Mouse (Mus musculus): Measurements from ENCODE around the gene Cep128.

Gene Cep128

GRCm38 (mm10) chr12:91176808-91177526, 207.2 kb downstream of the Cep128 start:
- no peak for DNase-seq (ENCODE audit: low spot score)

GRCm38 (mm10) chr12:91171613-91172012, 212.6 kb downstream of the Cep128 start:
- DNase-seq (ENCODE audit: low spot score) = no peak

GRCm38 (mm10) chr12:91161015-91161730, 223.0 kb downstream of the Cep128 start:
- DNase-seq (ENCODE audit: low spot score) = no peak

DNA sequence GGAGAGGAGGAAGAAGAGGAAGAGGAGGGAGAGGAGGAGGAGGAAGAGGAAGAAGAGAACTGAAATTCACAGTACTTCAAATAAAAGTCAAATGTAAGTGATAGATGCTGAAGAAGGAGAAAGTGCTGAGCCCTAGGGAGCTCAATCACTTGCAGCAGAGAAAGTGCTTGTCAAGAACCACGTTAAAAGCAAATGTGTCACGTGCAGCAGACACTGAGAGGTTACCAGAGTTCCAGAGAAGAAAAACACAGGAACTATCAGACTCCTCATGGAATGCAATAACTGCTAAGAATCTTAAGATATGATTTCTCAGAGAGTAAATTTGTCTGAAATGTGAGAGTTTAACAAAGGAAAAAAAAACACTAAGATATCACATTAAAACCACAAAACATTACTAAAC, 225.7 kb downstream of the Cep128 start:
- no peak for DNase-seq (ENCODE audit: low spot score)

DNA sequence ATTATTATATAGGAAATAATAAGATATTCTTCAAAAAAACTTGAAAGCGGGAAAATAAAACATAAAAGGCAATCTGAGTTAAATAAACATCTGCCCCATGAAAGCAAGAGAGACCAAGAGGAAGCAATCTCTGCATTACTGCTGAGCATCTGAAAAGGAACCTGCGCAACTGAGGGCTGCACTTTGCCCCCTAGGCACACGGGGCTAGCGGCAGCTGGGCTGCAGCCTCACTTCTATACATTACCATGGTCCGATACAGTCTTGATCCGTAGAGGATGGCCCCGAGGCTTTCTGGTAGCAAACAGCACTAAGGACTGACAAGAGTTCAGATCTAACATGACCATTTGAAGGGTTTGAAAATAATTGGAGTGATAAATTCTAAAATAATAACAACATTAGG, 230.2 kb downstream of the Cep128 start:
- DNase-seq (ENCODE audit: low spot score) = no peak

- DNase-seq (ENCODE audit: low spot score) = no peak
These were observed 235.1 kb downstream of the Cep128 start for GRCm38 (mm10) chr12:91149152-91149551.

- no peak for DNase-seq (ENCODE audit: low spot score)
These were observed 249.3 kb downstream of the Cep128 start for GRCm38 (mm10) chr12:91134740-91135517.

- no peak for DNase-seq (ENCODE audit: low spot score)
These were observed 269.2 kb downstream of the Cep128 start for GRCm38 (mm10) chr12:91115054-91115453.

DNA sequence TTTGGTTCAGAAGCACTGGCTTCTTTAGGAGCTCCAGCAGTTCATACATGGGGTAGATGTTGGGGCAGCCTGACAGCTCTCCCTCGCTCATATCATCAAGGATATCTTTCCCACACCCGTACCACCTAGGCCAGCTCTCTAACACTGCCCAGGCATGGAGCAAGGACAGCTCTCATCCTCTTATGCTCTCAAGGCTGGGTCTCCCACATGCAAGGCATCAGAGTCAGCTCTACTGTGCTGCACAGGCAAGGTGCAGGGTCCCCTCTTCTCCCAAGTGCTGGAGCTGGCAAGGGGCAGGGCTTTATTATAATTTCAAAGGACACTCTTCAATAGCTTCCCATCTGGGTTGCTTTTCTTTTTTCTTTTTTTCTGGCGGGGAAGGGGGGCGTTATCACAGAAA, 280.9 kb downstream of the Cep128 start:
- DNase-seq (ENCODE audit: low spot score) = no peak

- DNase-seq (ENCODE audit: low spot score) = no peak
These were observed 286.3 kb downstream of the Cep128 start for GRCm38 (mm10) chr12:91097869-91098268.

DNA sequence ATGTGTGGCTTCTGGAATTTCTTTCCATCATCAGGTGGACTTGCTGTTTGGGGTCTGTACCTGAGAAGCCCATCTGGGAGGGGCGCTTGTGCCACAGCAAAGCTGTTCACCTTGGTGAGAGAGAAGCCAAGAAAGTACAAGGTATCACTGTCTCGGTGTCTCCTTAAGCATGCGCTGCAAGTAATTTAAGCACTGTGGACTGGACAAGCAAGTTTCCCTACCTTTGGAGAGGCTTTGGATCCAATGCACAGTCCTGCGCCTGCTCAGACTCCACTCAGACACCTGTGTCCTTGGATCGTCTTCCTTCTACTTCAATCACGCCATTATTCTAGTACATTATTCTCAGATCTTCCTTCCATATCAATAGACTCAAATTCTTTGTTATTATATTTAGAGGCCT, 288.0 kb downstream of the Cep128 start:
- no peak for DNase-seq (ENCODE audit: low spot score)

DNA sequence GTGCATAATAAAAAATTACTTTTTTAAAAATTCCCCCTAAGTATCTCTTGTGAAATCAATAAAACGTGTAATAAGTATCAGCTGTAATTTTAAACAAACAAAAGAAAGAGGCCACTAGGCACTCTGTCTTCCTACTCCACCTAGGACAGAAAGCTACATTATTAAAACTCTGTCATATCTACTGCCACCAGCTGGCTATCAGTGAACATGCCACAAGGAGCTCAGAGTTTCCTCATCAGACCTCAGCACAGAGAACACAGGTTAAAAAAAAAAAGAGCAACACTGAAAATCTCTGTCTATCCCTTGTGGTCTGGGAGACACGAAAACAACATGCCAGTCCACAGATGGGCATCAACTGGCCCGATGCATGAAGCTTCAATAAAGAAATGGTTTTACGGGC, 295.9 kb downstream of the Cep128 start:
- DNase-seq (ENCODE audit: low spot score) = no peak

GRCm38 (mm10) chr12:91085967-91086366, 298.2 kb downstream of the Cep128 start:
- DNase-seq (ENCODE audit: low spot score) = no peak

DNA sequence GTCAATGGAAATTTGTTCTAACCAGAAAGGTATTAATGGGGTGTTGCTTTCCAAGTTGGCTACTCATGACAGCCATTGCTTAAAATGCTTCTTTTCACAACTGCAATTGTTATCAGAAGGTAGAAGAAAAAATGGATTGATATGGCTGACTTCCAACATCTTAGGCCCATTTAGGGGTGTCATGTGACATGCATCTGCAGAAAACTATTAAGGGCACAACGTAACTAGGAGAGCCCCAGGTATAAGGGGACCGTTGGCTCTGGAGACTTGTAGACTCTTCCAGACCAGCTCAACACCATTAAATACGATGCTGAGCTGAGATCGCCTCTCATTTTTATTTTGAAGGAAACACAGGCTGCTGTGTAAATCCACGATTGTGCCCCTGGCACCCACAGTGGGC, 308.6 kb downstream of the Cep128 start:
- DNase-seq (ENCODE audit: low spot score) = no peak

DNA sequence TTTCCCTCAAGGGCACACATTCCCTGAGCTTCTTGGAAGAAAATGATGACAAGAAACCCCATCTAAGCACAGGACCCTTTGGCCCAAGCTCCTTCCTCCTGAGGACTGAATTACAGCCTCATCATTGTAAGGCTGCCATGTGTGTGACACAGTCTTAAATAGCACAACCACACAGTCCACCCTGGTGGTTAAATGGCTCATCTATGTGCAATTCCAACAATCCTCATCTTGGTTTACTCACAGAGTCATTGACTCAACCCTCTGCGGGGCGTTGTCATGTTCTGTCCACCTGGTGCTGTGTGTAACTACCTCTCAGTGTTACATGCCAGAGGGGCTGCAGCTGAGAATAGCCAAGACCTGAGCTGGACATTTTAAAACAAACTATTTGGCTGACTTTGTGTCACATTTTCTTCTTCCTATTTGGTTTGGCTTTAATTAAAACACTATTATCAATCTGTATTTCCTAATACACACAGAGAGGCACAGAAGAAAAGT, 313.6 kb downstream of the Cep128 start:
- DNase-seq (ENCODE audit: low spot score) = no peak

- no peak for DNase-seq (ENCODE audit: low spot score)
These were observed 317.1 kb downstream of the Cep128 start for GRCm38 (mm10) chr12:91067083-91067441.

DNA sequence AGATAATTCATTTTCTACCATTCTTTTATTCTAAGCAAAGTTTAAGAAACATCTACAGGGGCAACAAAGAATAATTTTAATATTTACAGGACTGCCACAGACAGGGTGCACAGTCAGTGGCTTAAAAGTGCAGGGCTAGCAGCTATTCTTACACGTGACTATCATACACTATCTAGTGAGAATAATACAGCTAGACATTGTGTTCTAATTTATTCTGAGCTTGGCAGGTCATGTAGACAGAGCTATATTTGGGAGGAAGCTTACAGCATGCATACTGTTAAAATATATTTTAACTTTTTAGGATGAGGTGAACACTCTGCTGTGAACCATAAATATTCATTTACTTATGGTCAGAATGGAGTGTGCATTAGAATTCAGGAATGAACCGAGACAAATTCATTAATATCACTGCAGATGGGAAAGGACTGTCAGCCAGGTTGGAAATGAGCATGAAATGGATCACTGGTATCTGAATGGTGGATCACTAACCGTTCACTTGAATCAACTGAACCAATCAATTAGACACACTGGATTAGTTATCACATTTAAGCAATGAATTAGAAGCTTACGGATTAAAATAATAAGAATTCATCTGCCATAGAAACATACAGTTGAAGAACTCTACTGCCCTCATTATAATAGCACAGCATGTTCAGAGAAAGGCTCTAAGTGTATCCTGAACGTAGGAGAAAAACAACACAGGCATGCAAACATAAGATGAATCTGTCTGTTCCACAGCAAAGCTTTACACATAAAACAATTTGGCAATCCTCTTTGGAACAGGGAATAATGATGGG, 317.7 kb downstream of the Cep128 start:
- no peak for DNase-seq (ENCODE audit: low spot score)

DNA sequence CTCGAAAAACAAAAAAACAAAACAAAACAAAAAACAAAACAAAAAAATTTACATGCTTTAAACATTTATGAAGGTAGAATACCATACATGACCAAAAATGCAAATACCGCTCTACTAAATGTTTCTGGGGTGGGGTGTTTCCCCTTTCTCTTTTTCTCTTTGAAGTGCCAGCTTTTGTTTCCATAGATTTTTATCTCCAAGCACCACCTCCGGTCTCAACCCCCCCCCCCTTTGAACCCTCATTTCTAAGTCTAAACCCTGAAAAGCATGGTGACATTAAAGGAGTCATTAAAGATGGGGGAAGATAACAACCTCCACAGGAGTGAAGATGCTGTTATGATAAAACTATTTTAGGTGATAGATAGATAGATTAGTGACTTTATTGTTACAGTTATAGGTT, 318.8 kb downstream of the Cep128 start:
- no peak for DNase-seq (ENCODE audit: low spot score)

- DNase-seq (ENCODE audit: low spot score) = no peak
These were observed 319.7 kb downstream of the Cep128 start for GRCm38 (mm10) chr12:91064368-91064999.

DNA sequence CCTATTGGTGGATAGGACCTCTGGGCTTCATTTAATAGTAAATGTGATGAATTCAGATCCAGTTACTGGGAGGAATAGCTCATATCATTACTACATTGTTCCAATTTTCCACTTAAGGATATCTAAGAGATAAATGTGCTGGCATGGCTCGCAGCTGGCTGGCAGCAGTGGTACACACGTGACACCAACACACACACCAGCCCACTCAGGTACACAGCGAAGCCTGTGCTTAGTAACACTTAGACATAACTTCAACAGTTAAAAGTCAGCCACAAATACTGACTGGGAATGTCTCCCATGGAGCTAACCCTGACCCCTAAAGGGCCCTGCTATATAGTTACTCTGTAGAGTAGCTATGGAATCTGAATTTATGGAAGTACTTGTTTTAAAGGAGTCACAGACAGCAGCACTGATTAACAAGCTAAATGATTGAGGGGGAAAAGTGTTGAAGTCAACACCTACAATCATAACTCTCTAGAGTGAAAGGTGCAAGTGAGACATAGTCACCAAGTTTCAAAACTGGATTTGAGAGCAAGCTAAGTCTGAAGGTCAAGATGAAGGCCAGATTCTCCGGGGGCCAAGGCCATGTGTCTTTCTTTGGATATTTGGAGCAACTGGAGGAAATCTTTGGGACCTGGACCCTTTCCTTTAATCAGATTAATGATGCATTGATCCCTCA, 320.7 kb downstream of the Cep128 start:
- DNase-seq (ENCODE audit: low spot score) = no peak

DNA sequence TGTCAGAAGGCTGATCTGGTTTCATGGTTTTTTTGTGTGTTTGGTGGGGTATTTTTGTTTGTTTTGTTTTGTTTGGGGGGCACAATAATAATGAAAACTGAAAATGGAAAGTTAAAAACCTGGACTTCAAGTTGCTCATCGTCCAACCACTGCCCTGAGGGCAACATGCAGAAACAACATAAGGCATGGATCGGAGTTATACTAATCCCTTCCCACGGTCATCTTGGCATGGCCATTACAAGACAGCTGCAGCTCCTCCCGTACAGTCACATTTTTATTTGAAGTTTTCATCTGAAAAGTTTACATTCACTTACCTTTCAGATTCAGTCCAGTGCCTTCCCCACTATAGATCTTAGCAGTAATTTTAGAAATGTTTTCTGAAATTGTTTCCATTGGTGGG, 321.5 kb downstream of the Cep128 start:
- no peak for DNase-seq (ENCODE audit: low spot score)

Data from urinary bladder, postnatal 14 days (tissue).